Mouse (Mus musculus): ENCODE measurements around the gene Bcas3.
"Not testable (repeated sequence)": the region's sequence is repeated elsewhere in the genome, so short reads cannot be mapped to it uniquely, and the experiment has no call there.

Bcas3 gene

GRCm38 (mm10) chr11:85712026-85712804 is 359.2 kb downstream of the Bcas3 start:
- DNase-seq (ENCODE audit: low spot score in 2 of 2): no peak

GRCm38 (mm10) chr11:85712860-85713813 is 360.2 kb downstream of the Bcas3 start:
- DNase-seq (ENCODE audit: low spot score in 2 of 2): no peak

- DNase-seq (ENCODE audit: low spot score in 2 of 2): no peak
Measured at GRCm38 (mm10) chr11:85713814-85714208, 360.8 kb downstream of the Bcas3 start.

GRCm38 (mm10) chr11:85714312-85714931 is 361.5 kb downstream of the Bcas3 start:
- DNase-seq (ENCODE audit: low spot score in 2 of 2): no peak

- not testable (repeated sequence) for DNase-seq (ENCODE audit: low spot score in 2 of 2)
Measured at GRCm38 (mm10) chr11:85716730-85717129, 363.8 kb downstream of the Bcas3 start.

- DNase-seq (ENCODE audit: low spot score in 2 of 2): no peak
Measured at GRCm38 (mm10) chr11:85719091-85719490, 366.1 kb downstream of the Bcas3 start.

- no peak for DNase-seq (ENCODE audit: low spot score in 2 of 2)
Measured at GRCm38 (mm10) chr11:85719766-85720165, 366.8 kb downstream of the Bcas3 start.

- no peak for DNase-seq (ENCODE audit: low spot score in 2 of 2)
Measured at GRCm38 (mm10) chr11:85720269-85720773, 367.4 kb downstream of the Bcas3 start.

- DNase-seq (ENCODE audit: low spot score in 2 of 2): no peak
Measured at GRCm38 (mm10) chr11:85721986-85722385, 369.0 kb downstream of the Bcas3 start.

- no peak for DNase-seq (ENCODE audit: low spot score in 2 of 2)
Measured at GRCm38 (mm10) chr11:85724159-85724558, 371.2 kb downstream of the Bcas3 start.

GRCm38 (mm10) chr11:85729725-85730124 is 376.8 kb downstream of the Bcas3 start:
- DNase-seq (ENCODE audit: low spot score in 2 of 2): no peak

GRCm38 (mm10) chr11:85732462-85733012 is 379.6 kb downstream of the Bcas3 start:
- no peak for DNase-seq (ENCODE audit: low spot score in 2 of 2)

- no peak for DNase-seq (ENCODE audit: low spot score in 2 of 2)
Measured at GRCm38 (mm10) chr11:85733577-85733976, 380.6 kb downstream of the Bcas3 start.

- no peak for DNase-seq (ENCODE audit: low spot score in 2 of 2)
Measured at GRCm38 (mm10) chr11:85734317-85735211, 381.6 kb downstream of the Bcas3 start.

- DNase-seq (ENCODE audit: low spot score in 2 of 2): no peak
Measured at GRCm38 (mm10) chr11:85737227-85737626, 384.3 kb downstream of the Bcas3 start.

- no peak for DNase-seq (ENCODE audit: low spot score in 2 of 2)
Measured at GRCm38 (mm10) chr11:85737893-85738292, 384.9 kb downstream of the Bcas3 start.

- DNase-seq (ENCODE audit: low spot score in 2 of 2): no peak
Measured at GRCm38 (mm10) chr11:85738585-85738984, 385.6 kb downstream of the Bcas3 start.

GRCm38 (mm10) chr11:85739266-85739977 is 386.5 kb downstream of the Bcas3 start:
- no peak for DNase-seq (ENCODE audit: low spot score in 2 of 2)

- DNase-seq (ENCODE audit: low spot score in 2 of 2): no peak
Measured at GRCm38 (mm10) chr11:85746373-85746772, 393.4 kb downstream of the Bcas3 start.

GRCm38 (mm10) chr11:85748891-85749290 is 395.9 kb downstream of the Bcas3 start:
- DNase-seq (ENCODE audit: low spot score in 2 of 2): no peak
